Mouse (Mus musculus): ENCODE measurements around the gene Tenm4. TPM values are rescaled to one million over a fixed set of nuclear protein-coding genes. Genes with fewer than 3 reads are reported as not detected.

Tenm4 gene
- polyA plus RNA-seq, 2 experiments: 12.7 to 37.4 TPM

GRCm38 (mm10) chr7:96597871-96598270 lies 426.8 kb downstream of the Tenm4 start:
- TF ChIP-seq POLR2A (IDR thresholded peaks at IDR 0.05; ENCODE audit: borderline replicate concordance, extremely low read depth, insufficient read depth, insufficient read length): no peak
- no peak for DNase-seq (ENCODE audit: low spot score)
- H3K9ac ChIP-seq (ENCODE audit: low read depth, low read length, severe bottlenecking): no peak overlapping the region
- H3K9me3 ChIP-seq (ENCODE audit: control insufficient read depth, low read length): no peaks in the 10 kb centered on the region
- no peak for ATAC-seq (ENCODE audit: low FRiP score, low read depth)
- no peak overlapping the region for H3K27ac ChIP-seq (replicated peaks; ENCODE audit: low read depth, low read length)
- H3K27me3 ChIP-seq (ENCODE audit: control insufficient read depth, insufficient read depth, low read length): no peaks in the 10 kb centered on the region
- no peaks in the 10 kb centered on the region for H3K36me3 ChIP-seq (ENCODE audit: control insufficient read depth, insufficient read depth, low read length)
- peaks cover 6% of the 10 kb centered on the region; the same call in 1 of the 2 replicates for H3K4me1 ChIP-seq (ENCODE audit: control insufficient read depth, insufficient read depth, low read length)
- H3K4me3 ChIP-seq (replicated peaks; ENCODE audit: low read length): no peak overlapping the region
- WGBS: 91% methylated on average over 4 of the region's 4 CpGs
- no peak overlapping the region for H3K4me2 ChIP-seq (replicated peaks; ENCODE audit: low read depth, low read length, severe bottlenecking)

- no peaks in the 10 kb centered on the region for H3K9me3 ChIP-seq (ENCODE audit: control insufficient read depth, low read length)
- no peaks in the 10 kb centered on the region for H3K27me3 ChIP-seq (ENCODE audit: control insufficient read depth, insufficient read depth, low read length)
- no peak for TF ChIP-seq POLR2A (IDR thresholded peaks at IDR 0.05; ENCODE audit: borderline replicate concordance, extremely low read depth, insufficient read depth, insufficient read length)
- whole genome bisulfite sequencing: 66% methylated on average over 3 of the region's 3 CpGs
- H3K4me3 ChIP-seq (replicated peaks; ENCODE audit: low read length): no peak overlapping the region
- no peak overlapping the region for H3K27ac ChIP-seq (replicated peaks; ENCODE audit: low read depth, low read length)
- peaks cover 7% of the 10 kb centered on the region; the same call in 1 of the 2 replicates for H3K4me1 ChIP-seq (ENCODE audit: control insufficient read depth, insufficient read depth, low read length)
- H3K9ac ChIP-seq (ENCODE audit: low read depth, low read length, severe bottlenecking): no peak overlapping the region
- H3K36me3 ChIP-seq (ENCODE audit: control insufficient read depth, insufficient read depth, low read length): no peaks in the 10 kb centered on the region
- no peak for ATAC-seq (ENCODE audit: low FRiP score, low read depth)
- no peak overlapping the region for H3K4me2 ChIP-seq (replicated peaks; ENCODE audit: low read depth, low read length, severe bottlenecking)
- DNase-seq (ENCODE audit: low spot score): no peak
These were observed 428.0 kb downstream of the Tenm4 start for GRCm38 (mm10) chr7:96599081-96599480.

GRCm38 (mm10) chr7:96600381-96600941 lies 429.4 kb downstream of the Tenm4 start:
- Histone ChIP-seq H3K9me3 (ENCODE audit: control insufficient read depth, low read length) (no peaks in the 10 kb centered on the region), H3K4me2 (replicated peaks; ENCODE audit: low read depth, low read length, severe bottlenecking) (no peak overlapping the region), H3K36me3 (ENCODE audit: control insufficient read depth, insufficient read depth, low read length) (no peaks in the 10 kb centered on the region), H3K4me3 (replicated peaks; ENCODE audit: low read length) (no peak overlapping the region), H3K4me1 (ENCODE audit: control insufficient read depth, insufficient read depth, low read length) (peaks cover 10% of the 10 kb centered on the region; the same call in 1 of the 2 replicates), H3K27me3 (ENCODE audit: control insufficient read depth, insufficient read depth, low read length) (no peaks in the 10 kb centered on the region), H3K9ac (ENCODE audit: low read depth, low read length, severe bottlenecking) (no peak overlapping the region), H3K27ac (replicated peaks; ENCODE audit: low read depth, low read length) (no peak overlapping the region)
- WGBS: 43% methylated on average over 3 of the region's 5 CpGs
- ATAC-seq (ENCODE audit: low FRiP score, low read depth): no peak
- no peak for DNase-seq (ENCODE audit: low spot score)
- no peak for TF ChIP-seq POLR2A (IDR thresholded peaks at IDR 0.05; ENCODE audit: borderline replicate concordance, extremely low read depth, insufficient read depth, insufficient read length)

DNA sequence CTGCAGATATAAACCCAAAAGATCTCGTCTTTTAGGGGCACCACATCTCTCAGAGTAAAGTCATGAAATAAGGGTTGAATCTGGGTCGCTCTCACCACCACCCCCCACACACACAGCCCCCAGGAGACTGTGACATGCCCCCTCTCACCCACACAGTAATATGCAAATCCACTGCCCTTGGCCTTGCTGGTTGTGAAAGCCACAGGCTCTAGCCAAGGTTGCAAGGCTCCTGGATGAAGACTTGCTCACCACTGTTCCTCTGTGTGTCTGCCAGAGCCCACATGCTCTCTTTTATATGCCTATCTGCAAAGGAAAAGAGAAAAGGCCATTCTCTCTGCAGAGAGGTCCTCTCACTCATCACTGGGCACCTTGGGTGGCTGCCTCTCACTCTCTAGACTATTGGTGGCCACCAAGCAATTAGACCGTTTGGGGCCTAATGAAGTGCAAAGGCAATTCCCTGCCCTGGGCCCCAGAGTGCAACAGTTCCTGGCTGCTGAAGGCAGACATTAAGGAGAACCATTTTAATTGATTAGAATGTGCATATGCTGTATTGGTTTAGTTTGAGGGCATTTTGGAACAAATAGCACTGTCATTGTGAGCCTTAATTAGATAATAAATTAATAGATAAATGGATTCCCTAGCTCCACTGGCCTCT lies 433.2 kb downstream of the Tenm4 start:
- Histone ChIP-seq H3K27ac (replicated peaks; ENCODE audit: low read depth, low read length) (0 out of 2 replicates have a peak overlapping the region, but pooled peaks have one; percentile 33), H3K9ac (ENCODE audit: low read depth, low read length, severe bottlenecking) (no peak overlapping the region), H3K9me3 (ENCODE audit: control insufficient read depth, low read length) (no peaks in the 10 kb centered on the region), H3K27me3 (ENCODE audit: control insufficient read depth, insufficient read depth, low read length) (no peaks in the 10 kb centered on the region), H3K4me1 (ENCODE audit: control insufficient read depth, insufficient read depth, low read length) (peaks cover 5% of the 10 kb centered on the region; the same call in 1 of the 2 replicates), H3K4me2 (replicated peaks; ENCODE audit: low read depth, low read length, severe bottlenecking) (no peak overlapping the region), H3K36me3 (ENCODE audit: control insufficient read depth, insufficient read depth, low read length) (no peaks in the 10 kb centered on the region), H3K4me3 (replicated peaks; ENCODE audit: low read length) (no peak overlapping the region)
- DNase-seq (ENCODE audit: low spot score) (no peak), ATAC-seq (ENCODE audit: low FRiP score, low read depth) (no peak)
- TF ChIP-seq POLR2A (IDR thresholded peaks at IDR 0.05; ENCODE audit: borderline replicate concordance, extremely low read depth, insufficient read depth, insufficient read length): no peak
- 45% methylated on average over 3 of the region's 3 CpGs for WGBS

- H3K4me1 ChIP-seq (ENCODE audit: control insufficient read depth, insufficient read depth, low read length): peaks cover 13% of the 10 kb centered on the region
- WGBS: 20% methylated on average over 2 of the region's 2 CpGs
- DNase-seq (ENCODE audit: low spot score) (peak; percentile 37), ATAC-seq (ENCODE audit: low FRiP score, low read depth) (no peak)
- H3K9ac ChIP-seq (ENCODE audit: low read depth, low read length, severe bottlenecking): no peak overlapping the region
- no peaks in the 10 kb centered on the region for H3K9me3 ChIP-seq (ENCODE audit: control insufficient read depth, low read length)
- no peaks in the 10 kb centered on the region for H3K36me3 ChIP-seq (ENCODE audit: control insufficient read depth, insufficient read depth, low read length)
- H3K4me3 ChIP-seq (replicated peaks; ENCODE audit: low read length): no peak overlapping the region
- no peak overlapping the region for H3K27ac ChIP-seq (replicated peaks; ENCODE audit: low read depth, low read length)
- no peaks in the 10 kb centered on the region for H3K27me3 ChIP-seq (ENCODE audit: control insufficient read depth, insufficient read depth, low read length)
- no peak for TF ChIP-seq POLR2A (IDR thresholded peaks at IDR 0.05; ENCODE audit: borderline replicate concordance, extremely low read depth, insufficient read depth, insufficient read length)
- H3K4me2 ChIP-seq (replicated peaks; ENCODE audit: low read depth, low read length, severe bottlenecking): no peak overlapping the region
These were observed 434.3 kb downstream of the Tenm4 start for GRCm38 (mm10) chr7:96605316-96605715.

Measured in limb, embryonic 14.5 days (tissue).